ENCODE assay signal across 8 mouse cellular contexts in the genomic region with DNA sequence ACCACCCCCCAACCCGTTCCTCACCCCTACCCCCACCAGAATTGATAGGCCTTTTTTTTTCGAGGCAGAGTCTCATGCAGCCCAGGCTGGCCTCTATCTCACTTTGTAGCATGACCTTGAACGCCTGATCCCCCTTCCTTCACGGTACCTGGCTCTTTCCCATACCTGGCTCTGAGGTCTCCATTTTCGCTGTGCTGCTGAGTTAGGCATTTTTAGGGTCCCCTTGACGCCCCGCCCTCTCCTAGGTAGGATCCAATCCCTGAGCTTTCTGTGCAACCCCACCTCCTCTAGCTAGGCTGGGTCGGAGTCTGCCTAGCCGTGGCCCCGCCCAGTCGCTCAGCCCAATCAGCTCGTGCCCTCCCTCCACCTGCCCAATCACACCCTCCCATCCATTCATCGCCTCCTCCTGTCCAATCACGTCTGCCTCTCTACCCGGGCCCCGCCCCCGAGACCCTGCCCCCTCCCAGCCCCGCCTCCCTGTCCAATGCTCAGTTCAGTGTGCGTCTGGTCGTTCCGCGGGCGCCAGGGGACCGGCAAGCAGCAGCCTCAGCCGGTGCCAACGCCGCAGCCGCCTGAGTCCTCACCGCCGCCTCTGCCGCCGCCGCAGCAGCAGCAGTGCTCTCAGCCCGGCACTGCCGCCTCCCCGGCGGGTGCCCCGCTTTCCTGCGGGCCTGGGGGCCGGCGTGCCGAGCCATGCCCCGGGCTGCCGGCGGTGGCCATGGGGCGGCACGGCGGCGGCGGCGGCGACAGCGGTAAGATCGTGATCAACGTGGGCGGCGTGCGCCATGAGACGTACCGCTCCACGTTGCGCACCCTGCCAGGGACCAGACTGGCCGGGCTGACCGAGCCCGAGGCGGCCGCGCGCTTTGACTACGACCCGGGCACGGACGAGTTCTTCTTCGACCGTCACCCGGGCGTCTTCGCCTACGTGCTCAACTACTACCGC. TPM values are rescaled to one million over a fixed set of nuclear protein-coding genes. Genes with fewer than 3 reads are reported as not detected.
DNase-seq lines count a peak whose midpoint lies in the region; TF ChIP-seq lines count a peak whose summit lies in the region.

A gene (plus strand): TSS at position 263 of the 946 bp plus-strand sequence.

- intact Hi-C loops in left cerebral cortex, adult 2 months (cut with DNase I): no loop called here

- peak within 1 kb of the TSS; percentile 75 for H3K4me3 ChIP-seq in left cerebral cortex, adult 2 months

- H3K27ac ChIP-seq in left cerebral cortex, adult 2 months: peak within 1 kb of the TSS; percentile 85

- DNase-seq in adrenal gland, adult 18-20 months (ENCODE audit: low spot score in 2 of 2): peak; percentile 74 to 75
- peak; percentile 95 for DNase-seq in embryo, embryonic 10.5 days (ENCODE audit: low spot score)
- peak; percentile 71 for DNase-seq in gastrocnemius, postnatal 10 days
- DNase-seq in induced T-regulatory cell, adult 2 months (ENCODE audit: low read depth): peak; percentile 79
- DNase-seq in left cerebral cortex, adult 2 months (ENCODE audit: extremely low spot score in 1 of 2, low spot score in 2 of 2): peak; percentile 86 to 92
- peak; percentile 91 to 95 for DNase-seq in lung, postnatal 4 days
- DNase-seq in retina, postnatal 1 day: peak; percentile 98
- DNase-seq in thymus, postnatal 36 days: peak; percentile 40 to 69

- no peak for TF ChIP-seq CTCF in left cerebral cortex, adult 2 months (IDR thresholded peaks at IDR 0.05)

RNA-seq across cellular contexts. Expression of the gene that starts here (rescaled TPM):
- total RNA-seq in adrenal gland, adult 18-20 months (2021): 1 to 10 TPM; 4.0 to 5.6 TPM
- total RNA-seq in gastrocnemius, postnatal 10 days (2021): 1 to 10 TPM; 1.4 to 1.6 TPM
- total RNA-seq in left cerebral cortex, adult 2 months (2021): 100 to 1,000 TPM; 114 to 122 TPM

Comparison
In these comparisons a context has a peak if more than half of its experiments do, and no peak if none do; other contexts are left out.
1. Peak in every context shown above with its lines: DNase-seq, H3K4me3 ChIP-seq and H3K27ac ChIP-seq.
2. RNA of the gene that starts here (total RNA-seq): 114 to 122 TPM in left cerebral cortex, adult 2 months; 4.0 to 5.6 TPM in adrenal gland, adult 18-20 months and 1.4 to 1.6 TPM in gastrocnemius, postnatal 10 days; every median in the first group is over 10 times any median in the second.